Mouse (Mus musculus) midbrain, embryonic 16.5 days (tissue): Measurements from ENCODE around the gene Zfp609. TPM values are rescaled to one million over a fixed set of nuclear protein-coding genes. Genes with fewer than 3 reads are reported as not detected.
A peak's percentile ranks its signal among the peaks of the same experiment; 100 is the strongest.
"Not testable (repeated sequence)": the region's sequence is repeated elsewhere in the genome, so short reads cannot be mapped to it uniquely, and the experiment has no call there.

Experiments
- ATAC-seq: fragments of 200-750 bp; cut with Nextera tagmentation; 2 replicates; pipeline ENCODE4 v1.8.0; 2017; ENCODE audit warnings: moderate TSS enrichment
- H3K27ac ChIP-seq: fragments of 300-500 bp; sonication (generic); 2 replicates; pipeline ENCODE4 v1.5.1; 2014; ENCODE audit warnings: mild to moderate bottlenecking, low read length, mixed read lengths
- H3K27me3 ChIP-seq: fragments of 300-500 bp; sonication (generic); 2 replicates; pipeline ENCODE4 v1.6.1; 2014; ENCODE audit warnings: low read depth, low read length, mixed read lengths; ENCODE audit not compliant: control insufficient read depth, insufficient read depth
- H3K36me3 ChIP-seq: fragments of 300-500 bp; sonication (generic); 2 replicates; pipeline ENCODE4 v1.6.1; 2014; ENCODE audit warnings: mild to moderate bottlenecking, low read length, moderate library complexity, mixed read lengths; ENCODE audit not compliant: control insufficient read depth, insufficient read depth
- H3K4me1 ChIP-seq: fragments of 300-500 bp; sonication (generic); 2 replicates; pipeline ENCODE4 v1.6.1; 2014; ENCODE audit warnings: mild to moderate bottlenecking, low read length, mixed read lengths; ENCODE audit not compliant: control insufficient read depth, insufficient read depth
- H3K4me2 ChIP-seq: fragments of 300-500 bp; sonication (generic); 2 replicates; pipeline ENCODE4 v1.6.1; 2014; ENCODE audit warnings: mild to moderate bottlenecking, low read length, mixed read lengths
- H3K4me3 ChIP-seq: fragments of 300-500 bp; sonication (generic); 2 replicates; pipeline ENCODE4 v1.5.1; 2014; ENCODE audit warnings: low read depth, mild to moderate bottlenecking, low read length, moderate library complexity, mixed read lengths
- H3K9ac ChIP-seq: fragments of 300-500 bp; sonication (generic); 2 replicates; pipeline ENCODE4 v1.6.1; 2014; ENCODE audit warnings: low read depth, low read length, mixed read lengths
- H3K9me3 ChIP-seq: fragments of 300-500 bp; sonication (generic); replicated peaks from 2 replicates; pipeline ENCODE4 v1.6.1; 2014; ENCODE audit warnings: mild to moderate bottlenecking, low read length, mixed read lengths; ENCODE audit not compliant: control insufficient read depth, poor library complexity, severe bottlenecking
- WGBS: fragments of 180-500 bp; shearing (Covaris S2); extraction: QIAGEN DNeasy Blood & Tissue Kit; methylation state at CpG from one replicate; pipeline ENCODE4 v1.1.7; 2014; 5-methylcytosine and 5-hydroxymethylcytosine counted together
- polyA plus RNA-seq: library from polyadenylated mRNA; unstranded; fragments of >200 nt; fragmentation: Nextera tagmentation; extraction: Ambion mirVana; gene quantifications from 2 replicates; pipeline ENCODE4 v1.2.1, GENCODE M21; 2015

Zfp609 gene
- polyA plus RNA-seq, 1 experiment from 2014 or later: 6.6 TPM

DNA sequence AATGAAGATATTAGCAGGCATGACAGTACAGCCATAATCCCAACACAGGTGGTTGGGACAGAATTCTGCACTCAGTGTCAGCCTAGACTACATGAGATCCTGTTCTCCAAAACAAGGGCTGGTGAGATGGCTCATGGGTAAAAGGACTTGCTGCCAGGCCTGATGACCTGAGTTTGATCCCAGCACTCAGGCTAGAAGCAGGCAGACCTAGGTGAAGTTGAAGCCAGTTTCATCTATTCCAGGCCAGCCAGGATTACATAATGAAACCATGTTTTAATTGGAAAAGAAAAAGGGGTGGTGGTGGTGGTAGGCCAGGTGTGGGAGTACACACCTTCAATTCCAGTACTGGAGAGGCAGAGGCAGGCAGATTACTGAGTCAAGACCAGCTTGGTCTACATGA lies 129.4 kb downstream of the Zfp609 start:
- Histone ChIP-seq H3K27me3 (no peaks in the 10 kb centered on the region), H3K27ac (no peak overlapping the region), H3K4me3 (no peak overlapping the region), H3K4me1 (peaks cover 7% of the 10 kb centered on the region; the same call in 1 of the 2 replicates), H3K36me3 (peaks cover 11% of the 10 kb centered on the region), H3K9me3 (no peaks in the 10 kb centered on the region), H3K9ac (no peak overlapping the region), H3K4me2 (no peak overlapping the region)
- ATAC-seq: no peak

DNA sequence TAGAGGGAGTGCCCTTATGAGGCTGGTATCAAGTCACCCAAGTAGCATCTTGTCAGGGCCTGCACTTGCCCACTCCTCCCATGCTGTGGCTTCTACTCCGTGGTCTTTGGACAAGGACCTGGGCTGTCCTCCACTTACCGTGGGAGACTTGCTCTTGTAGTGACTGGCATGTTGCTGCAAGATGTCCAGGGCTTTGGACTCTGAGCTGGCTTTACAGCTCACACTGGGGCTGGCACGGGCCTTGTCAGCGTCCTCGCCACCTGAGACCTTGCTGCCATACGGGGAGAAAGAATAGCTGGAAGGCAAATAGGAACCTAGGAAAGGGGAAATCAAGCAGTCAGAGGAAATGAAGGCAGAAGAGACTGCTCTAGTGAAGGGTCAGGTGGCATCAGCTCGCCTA lies 130.0 kb downstream of the Zfp609 start:
- no peak overlapping the region for H3K9ac ChIP-seq

DNA sequence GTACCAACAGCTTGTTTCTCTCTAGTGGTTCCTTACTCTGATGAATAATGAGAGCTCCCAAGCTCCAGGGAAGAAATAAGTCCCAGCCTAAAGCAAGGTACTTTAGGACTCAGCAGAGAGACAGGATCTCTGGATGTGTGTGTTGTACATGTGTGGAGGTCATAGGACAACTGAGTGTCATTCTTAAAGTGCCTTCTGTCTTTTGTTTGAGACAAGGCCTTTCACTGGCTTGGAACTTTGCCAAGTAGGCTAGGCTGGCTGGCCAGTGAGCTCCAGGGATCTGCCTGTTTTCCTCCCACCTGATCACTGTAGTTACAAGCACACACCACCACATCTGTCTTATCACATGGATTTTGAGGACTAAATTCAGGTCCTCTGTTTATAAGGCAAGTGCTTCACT lies 131.0 kb downstream of the Zfp609 start:
- Histone ChIP-seq H3K9ac (no peak overlapping the region), H3K4me3 (no peak overlapping the region), H3K27me3 (no peaks in the 10 kb centered on the region), H3K27ac (peak overlapping the region; percentile 43; the same call in 1 of the 2 replicates), H3K36me3 (peaks cover 15% of the 10 kb centered on the region), H3K4me2 (no peak overlapping the region), H3K4me1 (peaks cover 12% of the 10 kb centered on the region), H3K9me3 (no peaks in the 10 kb centered on the region)
- ATAC-seq: no peak

More for the DNA sequence above, 130.0 kb downstream of the Zfp609 start:
- H3K4me1 ChIP-seq: peaks cover 7% of the 10 kb centered on the region; the same call in 1 of the 2 replicates
- WGBS: 87% methylated on average over 7 of the region's 7 CpGs
- H3K4me3 ChIP-seq: no peak overlapping the region
- H3K4me2 ChIP-seq: no peak overlapping the region
- no peak overlapping the region for H3K27ac ChIP-seq
- ATAC-seq: no peak
- H3K27me3 ChIP-seq: no peaks in the 10 kb centered on the region
- peaks cover 13% of the 10 kb centered on the region for H3K36me3 ChIP-seq
- H3K9me3 ChIP-seq: no peaks in the 10 kb centered on the region

DNA sequence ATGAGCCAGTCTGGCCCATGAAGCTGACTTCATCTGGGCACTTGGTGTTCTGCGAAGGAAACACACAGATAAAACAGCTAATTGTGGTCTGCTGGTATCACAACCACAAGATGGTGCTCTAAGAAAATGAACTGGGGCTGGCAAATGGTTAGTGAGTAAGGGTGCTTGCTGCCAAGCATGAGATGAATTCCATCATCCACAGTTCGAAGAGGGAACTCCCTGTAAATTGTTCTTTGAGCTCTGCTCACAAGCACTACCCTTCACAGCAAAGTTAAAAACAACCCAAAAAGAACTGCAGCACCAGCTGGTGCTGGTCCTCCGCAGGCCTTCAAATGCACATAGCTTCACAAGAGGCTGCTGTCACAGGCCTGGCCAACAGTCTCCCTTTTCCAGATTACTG lies 131.7 kb downstream of the Zfp609 start:
- H3K36me3 ChIP-seq: peaks cover 10% of the 10 kb centered on the region
- H3K4me2 ChIP-seq: no peak overlapping the region
- H3K27me3 ChIP-seq: no peaks in the 10 kb centered on the region
- no peak overlapping the region for H3K4me3 ChIP-seq
- ATAC-seq: peak; percentile 36; the same call in 1 of the 2 replicates
- no peak overlapping the region for H3K9ac ChIP-seq
- peaks cover 12% of the 10 kb centered on the region for H3K4me1 ChIP-seq
- H3K9me3 ChIP-seq: no peaks in the 10 kb centered on the region
- WGBS: 64% methylated on average over 3 of the region's 3 CpGs
- peak overlapping the region; percentile 43 for H3K27ac ChIP-seq

DNA sequence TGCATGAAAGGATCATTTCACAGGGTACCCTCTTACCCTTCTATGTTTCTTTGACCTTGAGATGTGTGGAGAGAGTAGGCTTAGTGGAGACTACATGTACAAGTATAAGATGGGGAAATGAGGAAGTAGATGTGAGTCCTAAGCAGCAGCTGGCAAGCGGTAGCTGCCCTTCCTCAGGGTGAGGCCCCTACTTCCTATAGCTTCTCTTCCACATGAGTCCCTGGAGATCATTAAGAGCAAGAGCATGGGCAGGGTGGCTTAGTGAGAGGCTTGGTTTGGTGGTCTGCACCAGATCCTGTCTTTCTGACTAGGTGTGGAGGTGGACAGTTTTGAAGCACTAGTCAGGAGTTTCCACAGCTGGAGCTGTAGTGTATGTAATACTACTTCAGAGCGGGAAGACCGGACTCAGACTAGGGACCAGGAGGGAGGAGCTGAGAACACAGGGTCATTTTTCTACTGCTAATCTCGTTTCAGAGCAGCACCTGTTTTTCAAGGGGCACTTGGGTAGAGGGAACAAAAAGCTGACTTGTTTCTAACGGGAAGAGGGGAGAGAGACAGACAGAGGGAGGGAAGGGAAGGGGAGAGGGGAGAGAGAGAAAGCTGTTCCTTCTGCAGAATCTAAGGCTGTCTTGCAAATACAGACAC lies 134.3 kb downstream of the Zfp609 start:
- ATAC-seq: no peak
- H3K4me1 ChIP-seq: peaks cover 10% of the 10 kb centered on the region
- H3K9ac ChIP-seq: no peak overlapping the region
- no peak overlapping the region for H3K4me2 ChIP-seq
- H3K9me3 ChIP-seq: no peaks in the 10 kb centered on the region
- H3K36me3 ChIP-seq: peaks cover 14% of the 10 kb centered on the region
- no peak overlapping the region for H3K4me3 ChIP-seq
- 29% methylated on average over 5 of the region's 5 CpGs for WGBS
- no peak overlapping the region for H3K27ac ChIP-seq
- no peaks in the 10 kb centered on the region for H3K27me3 ChIP-seq

DNA sequence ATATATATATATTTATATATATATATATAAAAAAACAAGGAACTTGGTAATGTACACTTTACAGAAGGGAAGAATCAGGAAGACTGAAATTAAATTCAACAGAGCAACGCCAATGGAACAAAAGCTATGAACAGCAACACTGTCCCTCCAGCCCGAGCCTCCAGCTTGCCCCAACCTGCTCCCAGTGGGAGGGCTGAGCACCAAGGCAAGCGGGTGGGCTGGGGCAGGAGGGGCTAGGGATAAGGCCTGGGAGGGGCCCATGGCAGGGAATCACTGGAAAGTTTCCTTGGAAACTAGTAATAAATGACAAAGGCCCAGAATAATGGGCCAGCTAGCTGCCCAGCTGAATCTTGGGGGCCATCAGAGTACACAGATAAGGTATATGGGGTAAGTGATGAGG lies 134.9 kb downstream of the Zfp609 start:
- Histone ChIP-seq H3K4me1 (peaks cover 10% of the 10 kb centered on the region), H3K9ac (no peak overlapping the region), H3K27ac (no peak overlapping the region), H3K4me2 (no peak overlapping the region), H3K27me3 (no peaks in the 10 kb centered on the region), H3K9me3 (no peaks in the 10 kb centered on the region), H3K4me3 (no peak overlapping the region), H3K36me3 (peaks cover 17% of the 10 kb centered on the region)
- no peak for ATAC-seq
- WGBS: 3% methylated on average over 3 of the region's 3 CpGs

DNA sequence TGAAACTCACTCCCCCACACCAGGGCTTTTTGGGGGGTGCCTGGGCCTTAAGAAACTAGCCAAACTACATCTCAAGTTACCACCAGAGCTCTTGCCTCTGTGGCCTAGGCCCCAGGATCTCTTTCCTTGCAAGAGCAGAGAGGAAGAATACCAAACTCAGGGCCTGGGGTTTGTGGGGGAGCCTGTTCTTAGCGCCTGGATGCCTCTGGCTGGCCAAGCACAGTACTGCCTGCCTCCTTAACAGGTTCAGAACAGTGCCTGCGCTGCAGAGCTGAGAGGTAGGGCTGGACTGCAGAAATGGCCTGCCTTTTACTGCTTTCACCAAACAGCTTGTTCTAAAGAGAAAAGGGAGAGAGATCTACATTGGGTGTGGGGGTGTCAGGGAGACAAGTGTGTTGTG lies 137.5 kb downstream of the Zfp609 start:
- H3K27me3 ChIP-seq, ATAC-seq, H3K4me2 ChIP-seq, H3K9me3 ChIP-seq, H3K4me3 ChIP-seq, H3K4me1 ChIP-seq, H3K9ac ChIP-seq, H3K27ac ChIP-seq: not testable (repeated sequence)
- peaks cover 23% of the 10 kb centered on the region for H3K36me3 ChIP-seq
- WGBS: 77% methylated on average over 1 of the region's 2 CpGs

DNA sequence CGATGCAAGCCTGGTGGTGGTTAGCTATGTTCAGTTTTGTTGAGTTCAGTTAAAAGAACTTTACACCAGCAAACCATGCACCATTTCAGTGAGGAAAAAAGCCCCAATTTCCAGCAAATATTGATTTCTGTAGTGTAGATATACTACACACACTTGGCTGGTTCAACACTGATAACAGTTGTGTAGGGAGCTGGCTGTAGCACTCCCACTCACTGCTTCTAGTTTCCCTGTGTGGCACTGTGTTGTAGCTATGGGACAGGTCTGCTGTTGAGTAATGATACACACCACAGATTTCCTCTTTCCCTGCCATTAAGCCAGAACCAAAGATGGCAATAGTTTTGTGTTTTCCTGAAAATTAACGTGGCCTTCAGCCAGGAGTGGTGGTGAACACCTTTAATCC lies 142.7 kb downstream of the Zfp609 start:
- ATAC-seq: no peak
- Histone ChIP-seq H3K4me1 (peaks cover 29% of the 10 kb centered on the region), H3K4me2 (no peak overlapping the region), H3K4me3 (no peak overlapping the region), H3K36me3 (peaks cover 13% of the 10 kb centered on the region), H3K9me3 (no peaks in the 10 kb centered on the region), H3K27ac (no peak overlapping the region), H3K27me3 (no peaks in the 10 kb centered on the region), H3K9ac (no peak overlapping the region)
- WGBS: 81% methylated on average over 2 of the region's 2 CpGs

DNA sequence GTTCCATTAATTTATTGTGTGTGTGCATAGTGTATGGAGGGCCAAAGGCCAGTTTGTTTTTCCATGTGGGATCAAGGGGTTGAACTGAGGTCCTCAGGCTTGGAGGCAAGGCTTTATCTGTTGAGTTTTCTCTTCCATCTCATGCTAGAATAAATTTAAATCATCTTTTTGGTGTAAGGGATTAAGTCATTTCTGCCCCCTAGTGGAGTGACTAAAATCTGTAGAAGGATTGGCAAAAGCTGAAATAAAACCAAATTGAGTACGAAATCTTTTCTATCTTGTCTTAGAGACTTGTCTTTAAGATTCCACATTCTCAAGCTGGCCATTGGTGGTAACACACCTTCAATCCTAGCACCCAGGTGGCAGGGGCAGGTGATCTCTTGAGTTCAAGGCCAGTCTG lies 144.4 kb downstream of the Zfp609 start:
- no peak overlapping the region for H3K27ac ChIP-seq
- peaks cover 9% of the 10 kb centered on the region for H3K36me3 ChIP-seq
- no peaks in the 10 kb centered on the region for H3K27me3 ChIP-seq
- H3K4me3 ChIP-seq: no peak overlapping the region
- H3K4me1 ChIP-seq: peaks cover 47% of the 10 kb centered on the region
- no peak for ATAC-seq
- H3K9me3 ChIP-seq: no peaks in the 10 kb centered on the region
- no peak overlapping the region for H3K9ac ChIP-seq
- no peak overlapping the region for H3K4me2 ChIP-seq
- WGBS: 77% methylated on average over 1 of the region's 1 CpGs
